22 mouse cellular contexts compared by ENCODE assay signal in the genomic region with DNA sequence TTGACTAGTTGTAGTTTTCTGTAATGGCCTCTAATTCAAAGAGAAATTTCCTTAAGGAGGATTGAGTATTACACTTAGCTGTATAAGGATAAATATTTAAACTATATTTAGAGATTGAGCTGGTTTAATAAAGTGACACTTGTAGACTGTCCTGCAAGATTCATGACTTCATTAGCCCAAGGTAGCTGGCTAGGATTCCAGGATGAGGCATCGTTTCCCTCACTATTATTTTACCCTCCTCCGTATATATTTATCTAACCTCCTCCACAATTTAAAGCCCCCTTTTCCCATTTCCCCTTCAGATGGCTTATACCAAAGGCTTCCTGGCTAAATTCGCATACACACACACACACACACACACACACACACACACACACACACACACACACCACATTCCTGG.
A peak's percentile ranks its signal among the peaks of the same experiment; 100 is the strongest.
DNase-seq lines count a peak whose midpoint lies in the region; ATAC-seq lines count a peak whose summit lies in the region.
"Had no signal": no experiment of that assay in that cellular context is flagged by ENCODE, and none has a peak within 500 bp of the region (broad histone marks: within the 10 kb centered on the region; RNA-seq: fewer than 3 reads in every experiment).

No protein-coding gene starts in this region.

- H3K27me3 ChIP-seq in kidney, embryonic 14.5 days (ENCODE audit: control insufficient read depth, insufficient read depth, low read length): no peaks in the 10 kb centered on the region
- H3K27me3 ChIP-seq in kidney, embryonic 16.5 days (ENCODE audit: insufficient read depth, low read length): no peaks in the 10 kb centered on the region
- H3K27me3 ChIP-seq: embryonic facial prominence, embryonic 13.5 days; embryonic facial prominence, embryonic 15.5 days; forebrain, embryonic 12.5 days had no signal

- no peak for DNase-seq in kidney, postnatal 4 days
- DNase-seq in kidney, postnatal 25 days: no peak
- DNase-seq in testis, postnatal 10 days (ENCODE audit: low spot score): peak; percentile 3
- DNase-seq in testis, postnatal 14 days (ENCODE audit: low spot score): no peak
- DNase-seq: adrenal gland, adult 2 months; adrenal gland, postnatal 10 days; adrenal gland, postnatal 25 days; cerebellum, adult 11 months; cerebellum, adult 18-20 months; cerebellum, adult 8-10 months; cerebellum, adult 9-11 months; cerebellum, postnatal 14 days; cerebellum, postnatal 36 days; embryo, embryonic 11 days had no signal

- H3K4me3 ChIP-seq in kidney, embryonic 14.5 days (ENCODE audit: low read length): no peak overlapping the region
- H3K4me3 ChIP-seq in kidney, embryonic 16.5 days (ENCODE audit: low read length): no peak overlapping the region
- H3K4me3 ChIP-seq: embryonic facial prominence, embryonic 13.5 days; embryonic facial prominence, embryonic 15.5 days; erythroblast, embryonic 14.5 days; forebrain, embryonic 10.5 days; forebrain, embryonic 12.5 days had no signal

- H3K4me2 ChIP-seq in kidney, embryonic 14.5 days (replicated peaks; ENCODE audit: low read depth, low read length): no peak overlapping the region
- H3K4me2 ChIP-seq in kidney, embryonic 16.5 days (replicated peaks; ENCODE audit: low read depth, low read length): no peak overlapping the region
- H3K4me2 ChIP-seq: embryonic facial prominence, embryonic 13.5 days; embryonic facial prominence, embryonic 15.5 days; forebrain, embryonic 12.5 days had no signal

- no peaks in the 10 kb centered on the region for H3K9me3 ChIP-seq in kidney, embryonic 14.5 days (ENCODE audit: control insufficient read depth, low read length)
- no peaks in the 10 kb centered on the region for H3K9me3 ChIP-seq in kidney, embryonic 16.5 days (ENCODE audit: low read length)
- H3K9me3 ChIP-seq: embryonic facial prominence, embryonic 13.5 days; embryonic facial prominence, embryonic 15.5 days; forebrain, embryonic 10.5 days; forebrain, embryonic 12.5 days had no signal

- H3K27ac ChIP-seq in kidney, embryonic 14.5 days (ENCODE audit: low read depth, low read length): no peak overlapping the region
- no peak overlapping the region for H3K27ac ChIP-seq in kidney, embryonic 16.5 days (ENCODE audit: low read length)
- H3K27ac ChIP-seq: embryonic facial prominence, embryonic 13.5 days; embryonic facial prominence, embryonic 15.5 days; forebrain, embryonic 10.5 days; forebrain, embryonic 12.5 days had no signal

- ATAC-seq in kidney, embryonic 14.5 days (ENCODE audit: low FRiP score, low TSS enrichment): peak; percentile 83
- 0 out of 2 replicates have a peak, but pooled peaks have one; percentile 19 for ATAC-seq in kidney, embryonic 16.5 days (ENCODE audit: low FRiP score, low TSS enrichment)
- ATAC-seq: forebrain, embryonic 14.5 days had no signal

- WGBS in kidney, embryonic 14.5 days: 12% methylated on average over 3 of the region's 3 CpGs
- WGBS in kidney, embryonic 16.5 days: 7% methylated on average over 3 of the region's 3 CpGs

- no peak overlapping the region for H3K9ac ChIP-seq in kidney, embryonic 14.5 days (ENCODE audit: low read depth, low read length)
- no peak overlapping the region for H3K9ac ChIP-seq in kidney, embryonic 16.5 days (replicated peaks; ENCODE audit: low read length)
- H3K9ac ChIP-seq: embryonic facial prominence, embryonic 13.5 days; embryonic facial prominence, embryonic 15.5 days; forebrain, embryonic 12.5 days had no signal

- H3K36me3 ChIP-seq in kidney, embryonic 14.5 days (ENCODE audit: control insufficient read depth, insufficient read depth, low read length): no peaks in the 10 kb centered on the region
- no peaks in the 10 kb centered on the region for H3K36me3 ChIP-seq in kidney, embryonic 16.5 days (ENCODE audit: insufficient read depth, low read length)
- H3K36me3 ChIP-seq: embryonic facial prominence, embryonic 13.5 days; embryonic facial prominence, embryonic 15.5 days; forebrain, embryonic 10.5 days; forebrain, embryonic 12.5 days had no signal

- H3K4me1 ChIP-seq in kidney, embryonic 14.5 days (ENCODE audit: control insufficient read depth, insufficient read depth, low read length): 0 out of 2 replicates have a peak, but pooled peaks cover 3% of the 10 kb centered on the region
- peaks cover 9% of the 10 kb centered on the region; the same call in 1 of the 2 replicates for H3K4me1 ChIP-seq in kidney, embryonic 16.5 days (ENCODE audit: insufficient read depth, low read length)
- H3K4me1 ChIP-seq: embryonic facial prominence, embryonic 13.5 days; embryonic facial prominence, embryonic 15.5 days; forebrain, embryonic 12.5 days had no signal
